Mouse (Mus musculus): Measurements from ENCODE around the gene Smo.

- TF ChIP-seq CTCF (IDR thresholded peaks at IDR 0.05; ENCODE audit: control insufficient read depth, insufficient read depth, low read length) (no peak), POLR2A (IDR thresholded peaks at IDR 0.05; ENCODE audit: borderline replicate concordance, control insufficient read depth, low read depth, low read length) (no peak)
These were observed 33.2 kb upstream of the Smo start for GRCm38 (mm10) chr6:29702126-29702525.

Data from bone marrow, adult 2 months (tissue).